Mouse (Mus musculus) left cerebral cortex, adult 11 months (tissue): Measurements from ENCODE around the gene Alcam.

Experiments used
- DNase-seq: peaks from one replicate; pipeline ENCODE4 v3.0.0; 2022; ENCODE audit warnings: low spot score

Gene Alcam

DNA sequence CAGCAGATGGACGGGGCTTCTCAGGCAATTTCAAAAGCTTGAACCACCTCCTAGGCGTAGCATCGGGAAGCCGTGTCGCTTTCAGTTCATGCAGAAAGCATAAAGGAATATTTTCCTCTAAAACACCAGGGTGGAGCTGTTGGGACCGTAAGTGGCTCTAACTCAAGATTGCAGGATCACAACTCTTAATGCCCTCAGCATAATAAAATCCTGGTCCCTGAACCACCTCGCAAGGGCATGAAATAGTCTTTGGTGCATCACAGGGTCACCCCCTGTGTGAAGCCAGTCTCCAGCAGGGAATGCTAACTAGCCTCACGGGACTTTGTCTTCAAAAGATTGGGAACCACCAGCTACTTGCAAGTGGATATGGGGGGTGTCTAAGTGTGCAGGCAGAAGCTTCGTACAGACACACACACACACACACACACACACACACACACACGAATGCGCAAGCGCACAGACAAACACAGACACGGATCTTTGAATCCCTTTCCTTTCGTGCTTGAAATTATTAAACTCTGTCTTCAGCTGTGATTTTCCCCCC, at the start of gene Alcam:
Alcam (minus strand) TSS at position 104 of the 544 bp plus-strand sequence.
- no peak for DNase-seq

DNA sequence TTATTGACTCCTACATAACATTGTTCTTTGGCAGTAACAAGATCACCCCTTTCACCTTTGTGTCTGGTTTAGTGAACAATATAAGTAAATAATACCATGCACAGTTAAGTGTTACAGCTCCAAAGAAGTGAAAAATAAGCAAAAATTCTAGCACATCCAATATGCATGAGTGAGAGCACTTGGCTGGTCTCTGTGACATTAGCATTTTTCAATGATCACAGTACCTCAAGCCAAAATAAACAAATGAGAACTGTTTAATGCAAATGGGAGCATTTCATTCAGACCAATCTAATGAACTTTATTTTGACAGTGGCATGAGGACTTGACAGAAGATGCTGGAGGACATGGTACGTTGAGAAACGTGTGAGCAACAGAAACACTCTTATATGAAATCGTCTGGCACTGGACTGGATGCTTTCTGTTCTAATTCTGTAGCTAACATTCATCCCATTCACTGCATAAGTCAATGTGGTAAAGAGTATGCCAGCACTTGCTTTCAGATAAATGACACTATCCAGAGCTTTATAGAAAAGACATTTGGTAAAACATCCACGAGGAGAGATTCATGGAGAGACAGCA, 45.0 kb upstream of the Alcam start:
- DNase-seq = no peak

DNA sequence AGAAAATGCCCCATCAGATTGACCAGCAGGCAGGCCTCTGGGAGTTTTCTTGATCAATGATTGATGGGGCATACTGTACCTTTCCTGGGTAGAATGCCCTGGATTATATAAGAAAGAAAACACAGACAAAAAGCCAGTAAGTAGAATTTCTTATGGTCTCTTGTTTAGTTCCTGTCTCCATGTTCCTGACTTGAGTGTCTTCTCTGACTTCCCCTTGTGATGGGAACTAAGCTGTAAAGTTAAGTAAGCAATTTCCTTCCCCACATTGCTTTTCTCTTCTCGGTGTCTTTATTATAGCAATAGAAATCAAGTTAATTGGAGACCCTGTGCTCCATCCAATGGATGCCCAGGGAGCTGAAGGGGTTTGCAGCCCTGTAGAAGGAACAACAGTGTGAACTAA, 36.7 kb upstream of the Alcam start:
- no peak for DNase-seq

DNA sequence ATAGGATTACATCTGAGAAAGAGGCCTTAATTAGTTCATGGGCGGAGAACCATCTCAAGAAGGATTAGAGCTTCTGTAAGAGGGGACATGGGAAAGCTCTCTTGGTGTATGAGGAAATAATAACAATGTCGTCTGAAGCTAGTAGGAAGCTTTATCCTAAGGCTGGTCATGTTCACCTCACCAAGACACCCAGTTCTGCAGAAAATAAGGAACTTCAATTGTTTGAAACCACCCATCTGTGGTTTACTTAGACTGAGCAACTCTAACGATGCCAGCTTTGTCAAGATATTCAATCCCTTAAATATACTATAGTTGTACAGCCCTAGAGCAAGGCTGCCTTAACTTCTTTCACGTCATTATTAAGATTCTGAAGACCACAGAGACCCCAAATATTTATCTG, 20.4 kb upstream of the Alcam start:
- no peak for DNase-seq

DNA sequence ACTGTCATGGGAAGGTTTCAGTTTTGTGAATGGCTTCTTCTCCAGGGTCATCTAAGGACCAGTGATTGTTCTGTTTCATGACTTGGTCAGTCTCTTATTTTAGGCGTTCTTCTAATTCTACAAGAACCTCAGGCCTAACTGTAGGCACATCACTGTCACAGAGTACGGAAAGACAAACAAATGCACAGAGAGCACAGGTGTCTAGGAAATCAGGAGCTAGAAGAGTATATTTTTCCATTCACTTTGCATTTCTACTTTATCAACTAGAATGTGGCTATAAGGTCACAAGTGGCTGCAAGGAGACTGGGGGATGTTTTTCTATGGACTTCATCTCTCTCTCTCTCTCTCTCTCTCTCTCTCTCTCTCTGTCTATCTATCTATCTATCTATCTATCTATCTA, 19.2 kb upstream of the Alcam start:
- DNase-seq = no peak

DNA sequence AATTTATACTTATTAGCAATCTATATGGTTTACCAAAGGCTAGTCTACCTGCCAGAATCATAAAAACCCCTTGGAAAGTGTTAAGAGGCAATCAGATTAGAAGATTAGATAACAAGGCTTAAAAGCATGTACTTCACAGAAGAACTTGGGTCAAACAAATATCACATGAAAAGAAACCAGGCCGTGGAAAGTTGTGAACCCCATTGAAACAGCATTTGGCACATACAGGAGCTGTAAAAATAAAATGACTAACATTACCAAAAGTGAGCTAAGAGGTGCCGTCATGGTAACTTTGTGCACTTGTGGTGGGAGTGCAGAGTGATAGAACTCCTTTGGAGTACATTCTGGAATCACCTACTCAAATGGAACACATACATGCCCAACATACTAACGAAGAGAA, 18.8 kb upstream of the Alcam start:
- no peak for DNase-seq

DNA sequence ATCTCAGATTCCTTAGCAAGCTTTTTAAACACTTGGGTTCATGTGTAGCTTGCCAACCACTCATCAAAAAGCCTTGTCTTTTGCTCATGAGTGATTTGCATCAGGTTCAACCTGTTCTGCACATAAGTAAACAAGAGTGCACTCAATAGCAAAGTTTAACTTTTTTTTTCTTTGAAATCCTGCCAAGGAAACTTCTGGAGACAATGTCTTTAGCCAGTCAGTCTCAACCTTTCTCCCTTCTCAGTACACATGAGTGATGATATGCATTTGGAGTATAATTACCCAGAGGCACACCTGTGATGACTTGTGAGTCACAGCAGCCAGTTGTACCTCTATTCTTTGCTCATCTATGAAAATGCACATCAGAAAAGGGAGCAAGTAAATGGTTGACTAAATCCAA, 18.2 kb upstream of the Alcam start:
- no peak for DNase-seq

DNA sequence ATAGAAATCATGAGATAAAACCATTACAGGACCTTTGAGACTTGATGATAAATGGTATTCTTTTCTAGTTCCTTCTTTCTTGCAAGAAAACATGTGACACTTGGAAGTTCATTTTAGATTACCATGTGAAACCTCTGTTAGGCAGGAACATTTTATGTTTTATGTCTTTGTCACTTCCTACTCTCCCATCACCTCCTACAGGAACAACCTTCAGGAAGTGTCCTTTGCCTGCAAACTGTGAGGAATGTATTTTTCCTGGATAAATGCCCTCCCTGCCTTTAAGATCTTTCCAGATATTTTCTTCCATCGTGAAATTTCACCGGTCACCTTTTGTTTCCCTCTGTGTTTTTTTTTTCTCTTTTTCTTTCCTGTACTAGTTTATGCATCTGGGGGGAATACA, 17.0 kb upstream of the Alcam start:
- no peak for DNase-seq

DNA sequence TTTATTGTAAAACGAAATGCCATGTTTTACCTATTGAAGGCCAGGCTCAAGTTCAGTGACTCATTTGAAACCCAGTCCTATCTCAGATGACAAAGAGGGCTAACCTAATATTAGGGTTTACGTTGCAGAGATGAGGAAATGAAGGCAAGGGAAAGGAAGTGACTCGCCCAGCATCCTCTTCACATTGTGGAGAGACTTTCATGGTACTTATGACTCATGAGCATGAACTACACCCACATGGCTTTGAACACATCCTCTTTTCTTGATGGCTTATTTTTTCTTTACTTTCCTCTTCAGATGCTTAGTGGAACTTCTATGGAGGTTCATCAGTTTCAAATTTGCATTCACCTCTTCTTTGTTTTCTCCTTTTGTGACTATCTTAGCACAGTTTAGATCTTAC, 16.4 kb upstream of the Alcam start:
- DNase-seq = no peak

DNA sequence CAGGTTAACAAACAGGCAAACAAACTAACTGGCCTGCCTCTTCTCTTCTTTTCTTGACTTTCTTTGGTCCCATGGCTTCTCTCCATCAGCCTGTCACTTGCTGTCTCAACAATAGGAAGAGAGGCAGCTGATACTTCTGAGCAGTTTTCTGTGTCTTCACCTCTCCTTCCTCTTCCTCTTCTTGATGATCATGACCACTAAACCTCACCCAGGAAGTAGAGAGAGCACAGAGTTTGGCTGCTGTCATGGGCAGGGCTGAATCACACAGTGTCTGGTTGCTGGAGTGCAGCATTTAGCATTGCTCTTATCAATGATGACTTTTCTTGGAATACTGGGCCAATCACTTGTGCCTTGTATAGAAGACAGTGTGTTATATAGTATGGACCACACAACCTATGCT, 14.6 kb upstream of the Alcam start:
- no peak for DNase-seq

DNA sequence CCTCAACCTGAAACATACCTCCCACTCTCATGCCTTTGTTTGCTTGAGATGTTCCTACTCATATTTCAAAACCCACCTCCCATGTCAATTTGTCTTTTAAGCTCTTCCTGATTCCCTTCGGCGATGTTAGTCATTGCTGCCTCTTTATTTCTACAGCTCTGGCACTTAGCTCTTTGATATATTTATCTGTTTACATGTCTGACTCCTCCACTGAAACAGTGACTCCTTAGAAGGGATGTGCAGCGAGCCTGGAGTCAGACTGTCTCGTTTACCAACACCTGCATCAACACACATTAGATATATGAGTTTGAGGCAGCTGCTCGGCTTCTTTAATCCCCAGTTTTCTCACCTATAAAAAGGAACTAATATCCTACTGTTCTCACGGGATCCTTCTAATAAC, 12.9 kb upstream of the Alcam start:
- DNase-seq = no peak

DNA sequence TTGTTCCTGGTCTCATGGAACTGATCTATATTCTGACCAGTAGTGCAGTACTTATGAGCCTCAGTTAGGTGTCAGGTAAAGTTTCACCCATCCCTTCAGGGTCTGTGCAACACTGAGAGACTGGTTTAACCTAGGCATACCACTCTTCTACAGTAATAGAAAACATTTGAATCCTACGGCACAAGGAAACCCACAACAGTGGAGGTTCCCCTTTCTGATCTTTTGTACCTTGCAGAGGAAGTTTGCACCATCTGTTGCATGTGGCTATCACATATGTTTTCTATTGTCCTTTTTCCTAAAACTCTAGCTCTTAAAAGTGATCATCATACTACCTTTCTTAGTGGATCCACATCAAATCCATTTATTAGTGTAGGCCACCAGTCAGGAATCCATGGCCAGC, 10.7 kb upstream of the Alcam start:
- DNase-seq = no peak

DNA sequence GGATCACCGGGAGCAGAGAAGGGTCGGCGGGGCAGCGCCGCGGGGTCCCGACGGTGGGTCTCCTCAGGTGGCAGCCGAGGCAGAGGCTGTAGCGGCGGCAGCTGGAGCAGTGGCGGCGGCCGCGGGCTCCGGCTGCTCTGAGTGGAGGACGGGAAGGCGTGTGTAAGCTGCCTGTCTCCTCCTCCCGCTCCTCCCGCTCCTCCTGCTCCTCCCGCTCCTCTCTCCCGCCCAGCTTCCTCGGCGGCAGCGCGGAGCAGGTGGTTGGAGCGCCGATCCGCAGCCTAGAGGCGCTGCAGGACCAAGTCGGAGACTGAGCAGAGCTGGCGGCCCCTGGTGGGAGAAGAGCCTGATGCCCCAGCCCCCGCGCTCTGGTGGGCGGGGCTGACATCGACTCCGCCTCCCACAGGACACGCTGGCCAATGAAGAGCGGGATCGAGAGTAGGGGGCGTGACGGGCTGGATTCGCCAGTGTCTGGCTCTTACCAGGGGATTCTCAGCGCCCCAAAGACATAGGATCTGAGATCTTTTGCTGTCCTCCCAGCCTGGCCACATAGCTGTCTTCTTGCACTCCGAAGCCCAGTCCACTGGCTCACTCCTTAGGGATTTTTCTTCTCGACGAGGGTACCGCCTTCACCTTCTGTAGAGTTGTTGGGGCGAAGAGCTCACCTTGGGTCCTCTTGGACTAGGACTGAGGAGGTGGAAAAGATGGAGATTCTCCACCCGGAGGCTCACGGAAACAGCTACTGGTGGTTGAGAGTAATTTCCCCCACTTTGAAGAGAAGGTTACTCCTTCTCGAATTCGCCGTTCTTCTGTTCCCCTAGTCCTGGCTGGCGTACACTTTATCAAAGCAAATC, 785 bp downstream of the Alcam start:
- peak; percentile 95 for DNase-seq

DNA sequence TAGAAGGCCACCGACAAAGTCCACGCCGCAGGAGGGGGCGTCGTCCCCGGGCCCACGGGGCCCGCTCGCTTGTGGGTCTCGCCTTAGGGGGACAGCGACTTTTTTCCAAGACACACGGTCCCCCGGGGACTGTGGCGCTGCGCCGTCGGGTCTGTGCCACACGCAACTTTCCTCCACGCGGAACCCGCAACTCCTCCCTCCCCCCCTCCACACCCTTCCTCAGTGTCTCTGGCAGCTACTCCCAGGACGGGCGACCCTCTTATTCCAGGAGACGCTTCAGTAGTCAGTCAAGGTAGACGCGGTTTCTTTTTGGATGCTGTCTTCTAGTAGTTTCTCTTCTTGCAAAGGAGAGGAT, 1.4 kb downstream of the Alcam start:
- no peak for DNase-seq

DNA sequence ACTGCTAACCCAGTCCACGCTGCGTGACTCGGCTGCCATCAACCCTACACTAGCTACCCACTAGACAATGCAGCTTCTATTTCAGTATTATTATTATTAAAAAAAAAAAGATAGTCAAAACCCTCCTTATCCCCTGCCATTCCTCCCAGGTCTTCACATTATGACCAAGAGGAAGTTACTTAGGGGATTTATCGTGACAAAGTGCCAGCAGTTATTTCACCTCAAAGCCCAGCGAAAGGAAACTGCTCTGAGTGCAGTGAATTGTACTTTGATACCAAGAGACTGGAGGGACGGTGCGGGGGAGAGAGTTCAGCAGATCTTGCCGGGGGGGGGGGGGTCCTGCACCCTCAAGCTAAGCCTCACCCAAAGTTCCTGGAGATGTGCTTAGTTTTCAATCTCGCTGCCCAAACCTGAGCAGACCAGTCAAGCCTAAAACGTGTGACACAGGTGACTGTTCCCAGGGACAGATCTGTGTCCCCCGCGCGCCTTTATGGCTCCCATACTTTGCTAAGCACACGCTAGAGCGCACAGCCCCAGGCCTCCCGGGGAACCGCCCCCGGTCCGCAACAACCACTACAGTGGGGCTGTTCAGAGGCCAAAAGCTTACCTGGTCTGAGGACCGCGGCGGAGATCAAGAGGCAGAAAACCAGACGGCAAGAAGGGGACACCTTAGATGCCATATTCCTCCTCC, 1.9 kb downstream of the Alcam start:
- DNase-seq = no peak

DNA sequence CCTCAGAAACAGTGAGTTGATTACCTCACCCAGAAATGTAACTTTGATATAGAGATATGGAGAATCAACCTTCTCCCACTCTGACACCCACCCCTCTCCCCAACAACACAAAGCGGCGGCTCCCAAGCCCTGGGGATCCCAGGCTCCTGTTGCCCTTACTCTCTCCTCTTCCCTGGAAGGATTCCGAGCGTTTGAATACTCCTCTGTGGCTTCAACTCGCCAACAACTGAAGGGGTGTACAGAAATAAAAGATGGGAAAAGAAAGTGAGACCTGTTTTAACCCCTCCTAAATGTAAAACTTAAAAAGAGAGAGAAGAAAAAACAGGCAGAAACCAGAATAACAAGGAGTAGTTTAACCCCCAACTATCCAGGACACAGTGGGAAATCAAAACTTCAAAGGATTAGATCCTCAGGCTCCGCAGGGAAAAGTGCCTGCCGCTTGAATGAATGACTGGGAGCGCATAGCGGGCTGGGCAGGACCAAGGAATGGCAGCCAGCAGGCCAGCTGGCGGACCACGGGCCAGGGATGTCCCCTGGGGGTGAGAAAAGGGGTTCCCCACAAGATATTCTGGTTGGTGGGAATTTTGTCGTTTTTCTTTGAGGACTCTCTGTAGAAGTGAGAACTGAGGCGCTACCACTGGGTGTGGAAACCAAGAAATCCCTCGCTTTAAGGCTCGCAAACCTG, 2.6 kb downstream of the Alcam start:
- DNase-seq = no peak

DNA sequence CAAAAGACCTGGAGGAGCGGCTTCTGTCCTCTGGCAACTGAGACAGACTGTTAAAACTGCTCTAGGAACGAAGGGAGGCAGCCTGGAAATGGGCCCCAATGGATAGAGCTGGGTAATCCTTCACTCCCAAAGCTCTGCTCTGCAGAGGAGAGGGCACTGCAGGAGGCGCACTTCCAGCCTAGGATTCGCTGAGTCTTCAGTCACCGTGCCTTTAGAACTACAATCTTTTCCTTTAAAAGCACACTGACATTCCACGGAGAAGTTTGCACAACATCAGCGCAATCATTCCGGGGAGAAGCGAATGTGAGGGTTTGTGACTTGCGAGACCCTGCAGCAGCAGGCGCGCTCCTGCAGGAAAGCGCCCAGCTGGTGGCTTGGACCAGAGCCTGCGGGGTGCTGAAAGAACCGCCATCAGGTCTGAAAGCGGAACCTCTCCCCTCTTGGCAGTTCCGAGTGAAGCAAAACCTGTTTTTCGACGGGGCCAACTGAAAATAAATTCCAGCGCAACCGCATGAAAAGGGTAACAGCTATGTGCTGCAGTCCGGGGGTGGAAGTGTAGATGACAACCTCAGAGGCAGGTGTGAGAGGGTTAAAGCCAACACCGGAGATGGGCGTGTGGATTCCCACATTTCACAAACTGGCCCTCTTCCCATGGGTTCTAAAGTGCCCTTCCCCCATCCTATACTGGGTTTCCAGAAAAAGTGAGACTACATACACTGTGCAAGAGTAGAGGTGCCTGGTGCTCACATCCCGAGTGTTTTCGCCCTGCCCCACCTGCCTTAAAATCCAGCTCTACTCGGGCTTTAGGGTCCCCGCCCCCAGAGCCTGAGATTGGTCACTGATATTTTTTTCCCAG, 3.4 kb downstream of the Alcam start:
- no peak for DNase-seq

DNA sequence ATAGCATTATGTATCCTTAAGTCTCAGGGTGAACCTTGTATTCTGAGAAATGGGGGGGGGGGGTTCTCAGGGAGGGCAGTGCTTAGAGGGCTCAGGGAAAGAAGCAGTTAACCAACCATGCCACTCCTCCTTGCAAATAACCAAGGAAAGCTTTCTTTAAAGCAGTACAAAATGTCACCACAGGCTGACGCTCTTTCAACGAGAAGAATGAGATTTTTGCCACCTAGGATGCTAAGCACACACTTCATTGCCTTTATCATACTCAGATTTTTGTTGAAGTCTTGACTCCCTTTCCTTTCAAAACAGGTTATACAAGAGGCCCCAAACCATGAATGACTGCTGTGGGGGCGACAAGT, 4.0 kb downstream of the Alcam start:
- DNase-seq = no peak

DNA sequence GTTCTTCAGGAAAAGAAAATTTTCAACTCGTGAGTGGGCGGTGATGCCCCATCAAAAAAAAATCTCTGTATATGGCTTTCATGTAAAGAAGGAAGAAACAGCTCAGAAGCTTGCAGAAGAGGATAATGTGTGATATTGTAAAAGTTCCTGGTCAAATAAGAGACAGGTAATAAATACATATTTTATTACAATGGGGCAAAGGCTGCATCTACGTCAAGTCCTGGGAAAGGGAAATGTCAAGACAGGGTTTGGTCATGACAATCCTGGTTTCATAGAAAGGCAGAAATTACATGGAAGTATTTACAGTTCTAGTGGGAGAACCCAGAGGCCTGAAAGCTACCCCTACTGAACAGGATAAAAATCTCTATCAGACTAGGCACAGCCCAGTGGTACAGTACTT, 7.9 kb downstream of the Alcam start:
- no peak for DNase-seq

DNA sequence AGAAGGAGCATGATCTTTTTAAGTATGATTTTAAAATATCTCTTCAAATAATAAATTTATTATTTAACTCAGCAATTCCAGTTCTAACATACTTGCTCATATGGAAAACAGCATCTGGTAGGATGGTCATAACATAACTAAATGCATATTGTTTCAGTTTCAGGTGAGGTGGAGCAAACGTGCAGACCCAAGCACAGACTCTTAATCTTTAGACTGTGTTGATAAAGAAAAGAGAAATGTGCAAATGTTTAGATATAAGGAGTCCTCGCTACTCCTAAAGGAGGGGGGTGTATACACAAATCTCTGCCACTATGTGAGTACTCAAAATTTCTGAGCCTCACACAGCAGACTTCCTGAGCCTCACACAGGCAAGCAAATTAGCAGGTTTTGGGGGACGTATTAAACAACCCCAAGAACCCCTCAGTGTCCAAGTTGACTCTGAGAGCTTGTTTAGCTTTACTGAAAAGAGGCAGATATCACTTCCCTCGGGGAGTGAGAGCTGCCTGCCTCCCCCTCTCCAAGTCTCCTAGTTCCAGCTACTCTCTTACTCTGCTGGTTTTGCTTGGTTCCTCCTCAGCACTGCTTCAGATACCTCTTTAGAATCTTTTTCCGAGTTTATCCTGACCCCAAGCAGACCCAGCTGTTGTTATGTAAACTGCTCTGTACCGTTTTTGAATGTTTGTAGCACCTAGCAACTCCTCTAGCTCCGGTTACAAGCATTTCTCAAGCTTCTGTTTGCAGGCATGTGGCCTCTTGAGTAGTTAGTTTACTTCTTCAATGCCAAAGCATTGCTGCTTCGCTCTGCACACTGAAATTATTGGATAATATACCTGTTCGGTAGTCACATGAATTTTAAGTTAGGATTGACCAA, 10.0 kb downstream of the Alcam start:
- no peak for DNase-seq

DNA sequence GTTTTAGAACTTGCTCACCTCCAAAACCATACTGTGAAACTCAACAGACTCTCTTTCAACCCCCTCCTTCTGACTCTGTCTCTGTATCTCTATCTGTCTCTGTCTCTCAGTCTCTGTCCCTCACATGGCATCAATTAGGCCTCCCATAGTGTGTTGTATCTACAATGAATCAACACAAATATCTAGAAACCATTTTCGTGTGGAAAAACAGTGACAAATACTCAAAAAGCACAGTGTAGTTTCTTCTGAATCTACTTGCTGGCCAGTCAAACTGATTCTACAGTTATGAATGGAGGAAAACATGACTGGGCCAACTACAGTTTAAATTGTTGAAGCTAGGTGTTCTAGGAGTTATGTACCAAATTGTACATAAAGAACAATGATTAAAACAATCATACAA, 10.8 kb downstream of the Alcam start:
- no peak for DNase-seq
